Mouse (Mus musculus) forebrain, embryonic 16.5 days (tissue): ENCODE data around the gene Pink1. TPM values are rescaled to one million over a fixed set of nuclear protein-coding genes. Genes with fewer than 3 reads are reported as not detected.

Source experiments
- microRNA-seq: library from miRNA; unstranded; fragments of <30 nt; microRNA quantifications from one replicate; pipeline ENCODE4, GENCODE M21; 2017
- polyA plus RNA-seq: library from polyadenylated mRNA; unstranded; fragments of >200 nt; fragmentation: Nextera tagmentation; extraction: Ambion mirVana; gene quantifications from 2 replicates; pipeline ENCODE4 v1.2.1, GENCODE M21; 2015

Pink1 gene
- polyA plus RNA-seq, 1 experiment from 2014 or later, result 92.8 TPM

Small RNA genes lying within 50 kb of the gene (microRNA-seq; reads per million reads assigned to microRNA genes)
- gene Gm27646 (not detected), gene Mir7019 (5.0 reads per million, percentile 21 among the genes with 10 or more reads in this experiment)

Other genes with a start within 250 kb of the Pink1 start
- gene Hp1bp3, start 110.0 kb downstream of the Pink1 start, polyA plus RNA-seq, result 233 and 263 TPM in 2 replicates
- 6.1 and 9.8 TPM in 2 replicates for gene Sh2d5, start 75.9 kb downstream of the Pink1 start, polyA plus RNA-seq
- 0.98 and 2.2 TPM in 2 replicates for gene Kif17, start 75.9 kb downstream of the Pink1 start, polyA plus RNA-seq
- 184 and 190 TPM in 2 replicates for gene Ddost, start 21.6 kb downstream of the Pink1 start, polyA plus RNA-seq
- 1.0 and 1.1 TPM in 2 replicates for gene Cda, start 41.7 kb upstream of the Pink1 start, polyA plus RNA-seq
- gene Fam43b, start 70.2 kb upstream of the Pink1 start, polyA plus RNA-seq, result 7.7 and 8.4 TPM in 2 replicates
- 18.4 and 20.2 TPM in 2 replicates for gene Mul1, start 108.4 kb upstream of the Pink1 start, polyA plus RNA-seq
- gene Camk2n1, start 128.0 kb upstream of the Pink1 start, polyA plus RNA-seq, result 9.8 and 10.2 TPM in 2 replicates